Comparison of ENCODE assay signal across 10 mouse cellular contexts in the genomic region with DNA sequence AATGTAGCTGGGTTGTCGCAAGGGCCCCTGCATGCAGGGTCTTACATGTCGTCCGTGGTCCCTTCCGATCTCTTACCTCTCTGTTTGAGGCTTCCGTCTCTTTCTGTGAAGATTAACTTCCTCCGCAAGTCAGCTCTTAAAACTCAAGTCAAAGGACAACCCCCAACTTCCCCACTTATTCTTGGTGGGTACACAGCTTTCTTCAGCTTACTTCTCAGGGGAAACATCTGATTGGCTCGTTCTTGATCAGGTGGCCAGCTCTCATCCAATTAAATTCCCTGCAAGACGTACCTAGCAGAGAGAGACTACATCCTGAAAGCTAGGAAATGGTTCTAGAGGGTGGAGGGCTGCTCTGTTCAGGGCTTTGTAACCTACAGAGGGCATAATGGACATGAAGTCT.
A peak's percentile ranks its signal among the peaks of the same experiment; 100 is the strongest.
DNase-seq lines count a peak whose midpoint lies in the region; ATAC-seq and TF ChIP-seq lines count a peak whose summit lies in the region.
"Had no signal": no experiment of that assay in that cellular context is flagged by ENCODE, and none has a peak within 500 bp of the region (broad histone marks: within the 10 kb centered on the region; RNA-seq: fewer than 3 reads in every experiment).

No protein-coding gene starts in this region.

- no peak for TF ChIP-seq CTCF in olfactory bulb, adult 2 months (IDR thresholded peaks at IDR 0.05; ENCODE audit: insufficient read depth, low read depth, low read length)

- no peak overlapping the region for H3K9ac ChIP-seq in liver, embryonic 11.5 days (ENCODE audit: low read depth, low read length)

- no peak overlapping the region for H3K4me3 ChIP-seq in liver, embryonic 11.5 days (ENCODE audit: low read depth, low read length)
- no peak overlapping the region for H3K4me3 ChIP-seq in olfactory bulb, adult 2 months (ENCODE audit: insufficient read depth, low read depth, low read length)
- H3K4me3 ChIP-seq: erythroblast, embryonic 14.5 days had no signal

- peak overlapping the region; percentile 40 for H3K4me2 ChIP-seq in liver, embryonic 11.5 days

- no peak overlapping the region for H3K27ac ChIP-seq in liver, embryonic 11.5 days (ENCODE audit: low read depth, low read length)
- H3K27ac ChIP-seq in olfactory bulb, adult 2 months (ENCODE audit: insufficient read depth, low read depth, low read length), result peak overlapping the region; percentile 47
- H3K27ac ChIP-seq: macrophage had no signal

- no peak for DNase-seq in liver, embryonic 11.5 days (ENCODE audit: low spot score)
- DNase-seq in liver, result no peak
- DNase-seq in ES-CJ7 (ENCODE audit: low read depth, low spot score), result peak; percentile 91
- DNase-seq in testis, postnatal 10 days (ENCODE audit: low spot score), result no peak
- no peak for DNase-seq in adrenal gland, adult (ENCODE audit: inconsistent age in 2 of 2, low spot score in 1 of 2)
- DNase-seq: cerebellum, adult 9-10 months had no signal

- 54% methylated on average over 8 of the region's 8 CpGs for WGBS in liver, embryonic 11.5 days
- 84% methylated on average over 8 of the region's 8 CpGs for WGBS in olfactory bulb, adult 2 months

- H3K27me3 ChIP-seq in liver, embryonic 11.5 days (replicated peaks; ENCODE audit: control insufficient read depth, insufficient read depth, low read length), result no peaks in the 10 kb centered on the region

- H3K9me3 ChIP-seq in liver, embryonic 11.5 days (ENCODE audit: control insufficient read depth, low read length), result no peaks in the 10 kb centered on the region

- no peak for TF ChIP-seq POLR2A in olfactory bulb, adult 2 months (IDR thresholded peaks at IDR 0.05; ENCODE audit: insufficient read depth, low read depth, low read length)

- H3K36me3 ChIP-seq in liver, embryonic 11.5 days (ENCODE audit: control insufficient read depth, insufficient read depth, low read length), result no peaks in the 10 kb centered on the region

- H3K4me1 ChIP-seq in liver, embryonic 11.5 days (replicated peaks; ENCODE audit: control insufficient read depth, insufficient read depth, low read length), result peaks cover 5% of the 10 kb centered on the region; the same call in 1 of the 2 replicates
- H3K4me1 ChIP-seq in olfactory bulb, adult 2 months (ENCODE audit: control insufficient read depth, insufficient read depth, low read length), result peaks cover 21% of the 10 kb centered on the region

- peak; percentile 71 for ATAC-seq in liver, embryonic 11.5 days (replicated peaks; ENCODE audit: low FRiP score)
- ATAC-seq in hematopoietic stem cell, adult 5-6 weeks (replicated peaks in 1 of 2; ENCODE audit: insufficient read depth in 1 of 2, low FRiP score in 2 of 2, low TSS enrichment in 1 of 2, low read depth in 1 of 2, poor library complexity in 2 of 2, severe bottlenecking in 2 of 2), result peak; percentile 70 to 71
